Mouse (Mus musculus): Measurements from ENCODE around the gene Coro1c. TPM values are rescaled to one million over a fixed set of nuclear protein-coding genes. Genes with fewer than 3 reads are reported as not detected.

Coro1c gene
- polyA plus RNA-seq (2012) = 2.0 and 2.4 TPM in 2 replicates

DNA sequence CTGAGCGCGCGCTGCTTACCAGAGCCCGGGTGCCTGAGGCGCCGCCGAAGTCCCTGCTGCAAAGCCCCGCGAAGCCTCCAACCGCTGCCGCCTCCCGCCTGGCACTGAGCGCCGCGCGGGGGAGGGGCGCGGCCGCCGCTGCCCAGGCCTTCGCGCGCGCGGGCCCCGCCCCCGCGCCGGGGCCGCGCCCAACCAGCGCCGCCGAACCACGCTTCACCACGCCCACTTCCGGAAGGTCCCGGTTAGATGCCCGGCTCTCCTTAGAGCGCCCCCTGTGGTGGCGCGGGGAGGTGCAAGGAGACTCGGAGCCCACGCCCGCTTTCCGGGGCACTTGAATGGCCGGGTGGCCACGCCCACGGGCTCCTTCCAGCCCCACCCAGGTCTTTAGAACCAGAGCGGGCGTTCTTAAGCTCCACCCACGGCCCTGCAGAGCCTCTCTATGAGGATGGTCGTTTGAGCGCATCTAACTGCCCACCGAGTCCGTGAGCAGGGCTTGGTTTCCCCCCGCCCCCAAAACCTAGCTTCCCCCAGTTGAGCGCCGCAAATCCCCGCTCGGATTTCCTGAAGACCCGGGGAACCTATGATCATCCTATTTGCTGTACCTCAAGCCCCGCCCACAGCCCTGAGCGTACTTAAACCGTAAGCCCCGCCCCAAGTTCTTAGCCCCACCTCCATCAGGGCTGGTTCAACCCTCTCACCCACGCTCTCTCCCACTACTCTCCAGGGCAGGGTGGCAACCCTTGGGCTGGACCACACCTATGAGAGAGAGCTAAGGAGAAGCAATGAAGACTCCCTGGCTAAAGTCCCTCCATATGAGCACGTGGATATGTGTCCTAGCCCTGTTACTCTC lies at the start of gene Coro1c:
Gene Coro1c (minus strand): TSS at position 167 of the 850 bp plus-strand sequence.
- Histone ChIP-seq H3K4me1 (ENCODE audit: control insufficient read depth) (peaks cover 58% of the 10 kb centered on the region), H3K9me3 (ENCODE audit: control insufficient read depth, low read length) (no peaks in the 10 kb centered on the region), H3K4me3 (replicated peaks) (peak within 1 kb of the TSS; percentile 86), H3K36me3 (ENCODE audit: control insufficient read depth) (no peaks in the 10 kb centered on the region), H3K27me3 (ENCODE audit: control insufficient read depth) (no peaks in the 10 kb centered on the region)
- no peak for TF ChIP-seq TAL1 (IDR thresholded peaks at IDR 0.05; ENCODE audit: low read length)
- no peak for TF ChIP-seq GATA1 (IDR thresholded peaks at IDR 0.05; ENCODE audit: low read length)

DNA sequence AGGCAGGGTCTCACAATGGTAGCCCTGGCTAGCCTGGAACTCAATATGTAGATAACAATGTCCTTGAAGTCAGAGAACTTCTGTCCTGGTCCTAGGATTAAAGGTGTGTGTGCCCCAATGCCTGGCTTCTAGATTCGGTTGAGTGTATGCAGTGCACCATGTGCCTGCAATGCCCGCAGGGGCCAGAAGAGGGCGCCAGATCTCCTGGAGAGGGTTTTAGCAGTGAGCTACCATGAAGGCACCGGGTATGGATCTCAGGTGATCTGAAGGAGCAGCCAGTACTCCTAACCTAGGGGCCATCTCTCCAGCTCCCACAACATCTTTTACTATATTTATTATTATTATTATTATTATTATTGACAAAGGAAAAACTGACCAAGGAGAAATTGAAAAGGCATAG lies 48.0 kb upstream of the Coro1c start:
- Histone ChIP-seq H3K4me1 (ENCODE audit: control insufficient read depth) (peaks cover 51% of the 10 kb centered on the region), H3K36me3 (ENCODE audit: control insufficient read depth) (peaks cover 99% of the 10 kb centered on the region)
- TF ChIP-seq TAL1 (IDR thresholded peaks at IDR 0.05; ENCODE audit: low read length) = no peak
- no peak for TF ChIP-seq GATA1 (IDR thresholded peaks at IDR 0.05; ENCODE audit: low read length)

DNA sequence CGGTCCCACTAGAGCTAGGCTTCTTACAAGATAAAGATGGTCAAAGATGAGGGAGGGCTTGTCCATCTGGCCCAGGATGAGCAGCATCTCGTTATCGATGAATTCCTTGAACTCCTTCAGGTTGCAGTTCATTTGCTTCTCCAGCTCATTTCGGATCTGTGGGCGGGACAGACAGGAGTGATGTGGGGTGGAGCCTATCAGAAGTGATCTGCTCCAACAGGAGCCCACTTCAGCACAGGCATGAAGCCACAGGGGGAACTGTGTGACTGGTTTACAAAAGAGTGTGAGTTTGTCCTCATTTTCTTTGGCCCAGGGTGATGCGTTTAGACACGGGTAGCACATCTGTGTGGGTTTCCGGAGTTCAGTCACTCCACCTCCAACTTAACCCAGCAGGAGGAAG lies 47.1 kb upstream of the Coro1c start:
- Histone ChIP-seq H3K9me3 (ENCODE audit: control insufficient read depth, low read length) (no peaks in the 10 kb centered on the region), H3K4me1 (ENCODE audit: control insufficient read depth) (peaks cover 53% of the 10 kb centered on the region), H3K27me3 (ENCODE audit: control insufficient read depth) (no peaks in the 10 kb centered on the region), H3K4me3 (replicated peaks) (no peak overlapping the region), H3K36me3 (ENCODE audit: control insufficient read depth) (peaks cover 99% of the 10 kb centered on the region)
- no peak for TF ChIP-seq GATA1 (IDR thresholded peaks at IDR 0.05; ENCODE audit: low read length)
- no peak for TF ChIP-seq TAL1 (IDR thresholded peaks at IDR 0.05; ENCODE audit: low read length)

More for the DNA sequence above, 48.0 kb upstream of the Coro1c start:
- Histone ChIP-seq H3K9me3 (ENCODE audit: control insufficient read depth, low read length) (no peaks in the 10 kb centered on the region), H3K27me3 (ENCODE audit: control insufficient read depth) (no peaks in the 10 kb centered on the region), H3K4me3 (replicated peaks) (no peak overlapping the region)

DNA sequence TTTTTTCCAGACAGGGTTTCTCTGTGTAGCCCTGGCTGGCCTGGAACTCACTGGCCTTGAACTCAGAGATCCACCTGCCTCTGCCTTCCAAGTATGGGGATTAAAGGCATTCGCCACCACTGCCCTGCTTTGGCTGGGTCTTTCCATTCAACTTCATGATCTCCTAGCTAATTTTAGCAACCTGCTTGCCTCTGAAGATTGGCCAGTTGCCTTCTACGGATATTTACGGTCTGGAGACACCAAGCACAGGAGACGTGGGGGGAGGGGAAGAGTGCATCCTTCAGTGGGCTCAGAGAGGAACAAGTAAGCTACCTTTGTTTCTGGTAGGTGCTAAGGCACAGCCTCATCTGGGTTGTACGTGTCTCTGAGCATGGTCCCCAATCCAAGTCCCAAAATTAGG lies 46.7 kb upstream of the Coro1c start:
- H3K36me3 ChIP-seq (ENCODE audit: control insufficient read depth) = peaks cover 99% of the 10 kb centered on the region
- peaks cover 52% of the 10 kb centered on the region for H3K4me1 ChIP-seq (ENCODE audit: control insufficient read depth)

DNA sequence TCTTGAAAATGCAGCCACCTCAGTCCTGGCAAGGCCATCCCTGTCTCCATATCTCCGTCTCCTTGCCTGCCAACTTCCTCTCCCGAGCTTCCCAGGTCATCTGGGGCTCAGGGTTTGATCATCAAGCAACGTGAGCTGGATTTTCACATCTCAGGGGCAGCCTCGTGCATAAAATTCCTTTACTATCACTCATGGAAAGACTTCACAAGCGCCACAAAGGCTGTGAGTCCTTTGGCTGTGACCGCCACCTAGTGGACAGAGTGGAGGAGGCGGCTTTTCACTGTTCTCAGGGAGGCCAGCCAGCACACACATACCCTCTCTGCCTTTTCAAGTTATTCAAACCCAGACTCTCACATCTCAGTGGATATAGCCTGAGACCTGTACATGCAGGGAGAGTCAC lies 45.9 kb upstream of the Coro1c start:
- Histone ChIP-seq H3K4me1 (ENCODE audit: control insufficient read depth) (peaks cover 46% of the 10 kb centered on the region), H3K36me3 (ENCODE audit: control insufficient read depth) (peaks cover 100% of the 10 kb centered on the region), H3K27me3 (ENCODE audit: control insufficient read depth) (no peaks in the 10 kb centered on the region), H3K4me3 (replicated peaks) (no peak overlapping the region), H3K9me3 (ENCODE audit: control insufficient read depth, low read length) (no peaks in the 10 kb centered on the region)
- TF ChIP-seq GATA1 (IDR thresholded peaks at IDR 0.05; ENCODE audit: low read length) (no peak), TAL1 (IDR thresholded peaks at IDR 0.05; ENCODE audit: low read length) (no peak)

More for the DNA sequence above, 46.7 kb upstream of the Coro1c start:
- H3K9me3 ChIP-seq (ENCODE audit: control insufficient read depth, low read length) = no peaks in the 10 kb centered on the region
- TF ChIP-seq TAL1 (IDR thresholded peaks at IDR 0.05; ENCODE audit: low read length) (no peak), GATA1 (IDR thresholded peaks at IDR 0.05; ENCODE audit: low read length) (no peak)
- H3K4me3 ChIP-seq (replicated peaks) = no peak overlapping the region
- H3K27me3 ChIP-seq (ENCODE audit: control insufficient read depth) = no peaks in the 10 kb centered on the region

DNA sequence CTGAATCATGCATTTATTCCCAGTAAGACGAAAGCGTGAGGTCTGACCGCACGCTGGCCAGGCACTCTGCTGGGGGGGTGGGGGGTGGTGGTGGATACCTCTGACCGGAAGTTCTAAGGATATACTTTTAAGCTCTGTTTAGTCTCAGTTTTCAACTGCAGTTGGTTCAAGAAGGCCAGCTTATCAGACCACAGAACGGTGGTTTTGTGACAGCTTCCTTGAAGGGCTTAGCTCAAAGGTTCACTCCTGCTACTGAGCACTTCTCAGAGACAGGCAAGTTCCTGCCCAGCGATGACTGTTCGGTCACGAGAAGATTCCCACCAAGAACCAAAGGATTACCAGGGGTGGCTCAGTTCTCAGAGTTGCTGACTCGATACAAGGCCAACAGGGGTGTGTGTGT lies 44.0 kb upstream of the Coro1c start:
- Histone ChIP-seq H3K9me3 (ENCODE audit: control insufficient read depth, low read length) (no peaks in the 10 kb centered on the region), H3K27me3 (ENCODE audit: control insufficient read depth) (no peaks in the 10 kb centered on the region), H3K4me3 (replicated peaks) (peak overlapping the region; percentile 3), H3K36me3 (ENCODE audit: control insufficient read depth) (peaks cover 100% of the 10 kb centered on the region), H3K4me1 (ENCODE audit: control insufficient read depth) (peaks cover 45% of the 10 kb centered on the region)
- no peak for TF ChIP-seq GATA1 (IDR thresholded peaks at IDR 0.05; ENCODE audit: low read length)
- TF ChIP-seq TAL1 (IDR thresholded peaks at IDR 0.05; ENCODE audit: low read length) = no peak

DNA sequence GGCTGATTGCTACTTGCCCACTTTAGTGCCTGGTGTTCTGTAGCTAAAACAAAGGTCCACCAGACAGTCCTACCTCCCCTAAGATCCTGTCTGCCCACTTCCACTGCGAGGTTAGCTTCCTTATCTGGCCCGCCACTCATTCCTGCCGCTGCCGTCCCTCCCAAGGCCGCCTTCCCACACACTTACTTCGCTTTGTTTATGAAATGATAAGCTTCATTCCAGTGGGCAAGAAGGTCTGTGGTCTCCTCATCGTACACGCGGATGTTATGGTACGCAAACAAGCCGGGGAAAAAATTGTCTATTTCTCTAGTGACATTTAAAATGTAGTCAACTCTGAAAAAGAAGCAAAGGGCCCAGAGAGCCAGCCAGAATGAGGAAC lies 43.1 kb upstream of the Coro1c start:
- Histone ChIP-seq H3K4me1 (ENCODE audit: control insufficient read depth) (peaks cover 45% of the 10 kb centered on the region), H3K36me3 (ENCODE audit: control insufficient read depth) (peaks cover 100% of the 10 kb centered on the region), H3K27me3 (ENCODE audit: control insufficient read depth) (no peaks in the 10 kb centered on the region), H3K9me3 (ENCODE audit: control insufficient read depth, low read length) (no peaks in the 10 kb centered on the region), H3K4me3 (replicated peaks) (peak overlapping the region; percentile 43)
- TF ChIP-seq GATA1 (IDR thresholded peaks at IDR 0.05; ENCODE audit: low read length) = peak; percentile 68
- peak; percentile 38; the same call in 1 of the 3 replicates for TF ChIP-seq TAL1 (IDR thresholded peaks at IDR 0.05; ENCODE audit: low read length)

DNA sequence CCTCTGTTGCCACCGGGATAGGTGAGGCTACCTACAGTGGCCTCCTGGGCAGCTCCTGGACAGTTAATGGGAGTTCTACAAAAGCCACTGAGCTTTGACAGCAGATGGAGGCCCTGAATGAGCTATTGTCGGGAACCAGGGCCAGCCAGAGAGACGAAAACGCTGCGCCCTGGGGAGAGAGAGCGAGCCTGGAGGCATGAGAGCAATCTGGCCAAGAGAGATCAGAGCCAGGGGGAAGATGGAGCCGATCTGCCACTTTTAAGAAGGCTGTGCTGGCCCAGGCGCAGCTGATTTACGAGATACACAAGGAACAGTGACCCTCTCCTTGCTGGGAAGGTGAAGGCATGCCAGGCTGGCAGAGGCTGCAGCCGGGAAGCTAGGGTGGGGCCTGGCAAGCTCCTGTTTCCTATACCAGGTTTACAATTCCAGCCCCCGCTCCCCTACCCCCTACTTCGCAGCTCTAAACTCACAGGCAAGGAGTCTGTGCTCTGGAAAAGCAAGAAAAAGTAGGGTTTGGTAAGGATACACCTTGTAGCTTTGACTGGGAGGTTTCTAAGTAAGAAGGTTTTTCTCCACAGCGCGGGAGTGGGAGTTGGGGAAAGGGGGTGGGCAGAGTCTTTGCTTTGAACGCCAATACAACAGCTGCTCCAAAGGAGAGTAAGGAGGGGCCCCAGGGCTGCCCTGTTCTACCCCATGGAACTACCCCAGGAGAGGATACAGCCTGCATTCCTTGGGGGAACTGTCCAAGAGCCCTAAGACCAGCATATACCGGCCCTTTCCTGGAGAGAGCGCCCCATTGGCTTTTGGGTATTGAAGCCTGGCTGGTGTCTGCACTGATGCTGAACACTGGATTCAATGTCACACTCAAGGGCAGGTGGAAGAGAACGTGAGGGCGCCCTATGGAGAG lies 42.5 kb upstream of the Coro1c start:
- Histone ChIP-seq H3K4me3 (replicated peaks) (peak overlapping the region; percentile 43), H3K27me3 (ENCODE audit: control insufficient read depth) (no peaks in the 10 kb centered on the region), H3K36me3 (ENCODE audit: control insufficient read depth) (peaks cover 100% of the 10 kb centered on the region), H3K9me3 (ENCODE audit: control insufficient read depth, low read length) (no peaks in the 10 kb centered on the region), H3K4me1 (ENCODE audit: control insufficient read depth) (peaks cover 48% of the 10 kb centered on the region)
- no peak for TF ChIP-seq GATA1 (IDR thresholded peaks at IDR 0.05; ENCODE audit: low read length)
- no peak for TF ChIP-seq TAL1 (IDR thresholded peaks at IDR 0.05; ENCODE audit: low read length)

DNA sequence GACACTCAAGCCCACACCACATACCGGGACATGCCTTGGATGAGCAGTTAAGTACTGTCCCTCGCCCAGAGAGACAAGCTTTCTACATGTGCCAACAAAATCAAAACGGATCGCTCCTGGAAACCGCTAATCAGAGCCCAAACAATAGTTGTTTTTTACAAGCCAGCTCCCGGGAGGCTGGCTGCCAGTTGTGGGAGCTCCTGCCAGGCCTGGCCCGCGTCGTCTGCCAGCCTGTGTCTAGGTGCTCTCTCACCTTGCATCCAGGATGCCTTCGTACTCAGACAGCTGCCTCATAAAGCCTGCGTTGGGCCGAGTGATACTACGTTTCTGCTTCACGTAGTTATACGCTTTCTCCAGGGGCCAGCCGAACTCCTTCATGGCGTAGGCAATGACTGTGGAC lies 41.6 kb upstream of the Coro1c start:
- peaks cover 43% of the 10 kb centered on the region for H3K4me1 ChIP-seq (ENCODE audit: control insufficient read depth)
- no peaks in the 10 kb centered on the region for H3K9me3 ChIP-seq (ENCODE audit: control insufficient read depth, low read length)
- H3K4me3 ChIP-seq (replicated peaks) = no peak overlapping the region
- no peak for TF ChIP-seq TAL1 (IDR thresholded peaks at IDR 0.05; ENCODE audit: low read length)
- no peak for TF ChIP-seq GATA1 (IDR thresholded peaks at IDR 0.05; ENCODE audit: low read length)
- H3K27me3 ChIP-seq (ENCODE audit: control insufficient read depth) = no peaks in the 10 kb centered on the region
- peaks cover 100% of the 10 kb centered on the region for H3K36me3 ChIP-seq (ENCODE audit: control insufficient read depth)
